Comparison of ENCODE assay signal across 8 mouse cellular contexts in genomic region chr2:165782324-165782723, GRCm38 (mm10).
DNase-seq lines count a peak whose midpoint lies in the region; ATAC-seq and TF ChIP-seq lines count a peak whose summit lies in the region.

No protein-coding gene starts in this region.

- no peaks in the 10 kb centered on the region for H3K27me3 ChIP-seq in embryonic facial prominence, embryonic 14.5 days (replicated peaks; ENCODE audit: control insufficient read depth, insufficient read depth, low read length)
- H3K27me3 ChIP-seq in heart, postnatal 0 days (ENCODE audit: control insufficient read depth, insufficient read depth, low read length) = no peaks in the 10 kb centered on the region
- H3K27me3 ChIP-seq in liver, embryonic 14.5 days (ENCODE audit: control insufficient read depth, insufficient read depth, low read length) = no peaks in the 10 kb centered on the region
- no peaks in the 10 kb centered on the region for H3K27me3 ChIP-seq in neural tube, embryonic 11.5 days (ENCODE audit: control insufficient read depth, insufficient read depth, low read length)
- H3K27me3 ChIP-seq in stomach, embryonic 16.5 days (ENCODE audit: control insufficient read depth, insufficient read depth, low read length) = no peaks in the 10 kb centered on the region

- H3K27ac ChIP-seq in embryonic facial prominence, embryonic 14.5 days (replicated peaks; ENCODE audit: low read depth, low read length) = no peak overlapping the region
- no peak overlapping the region for H3K27ac ChIP-seq in heart, postnatal 0 days (ENCODE audit: low read depth)
- H3K27ac ChIP-seq in liver, embryonic 14.5 days = no peak overlapping the region
- no peak overlapping the region for H3K27ac ChIP-seq in neural tube, embryonic 11.5 days (ENCODE audit: low read depth, low read length)
- no peak overlapping the region for H3K27ac ChIP-seq in stomach, embryonic 16.5 days (ENCODE audit: low read length)

- peak; percentile 98 for TF ChIP-seq CTCF in heart, postnatal 0 days (IDR thresholded peaks at IDR 0.05; ENCODE audit: low read depth)
- TF ChIP-seq CTCF in liver, embryonic 14.5 days (IDR thresholded peaks at IDR 0.05; ENCODE audit: low read depth) = peak; percentile 99

- H3K36me3 ChIP-seq in embryonic facial prominence, embryonic 14.5 days (ENCODE audit: control insufficient read depth, insufficient read depth, low read length) = peaks cover 39% of the 10 kb centered on the region
- peaks cover 44% of the 10 kb centered on the region for H3K36me3 ChIP-seq in heart, postnatal 0 days (replicated peaks; ENCODE audit: control insufficient read depth, insufficient read depth, low read length)
- peaks cover 23% of the 10 kb centered on the region for H3K36me3 ChIP-seq in liver, embryonic 14.5 days (replicated peaks; ENCODE audit: control insufficient read depth, insufficient read depth, low read depth)
- H3K36me3 ChIP-seq in neural tube, embryonic 11.5 days (ENCODE audit: control insufficient read depth, insufficient read depth, low read length) = peaks cover 8% of the 10 kb centered on the region; the same call in 1 of the 2 replicates
- peaks cover 8% of the 10 kb centered on the region for H3K36me3 ChIP-seq in stomach, embryonic 16.5 days (ENCODE audit: control insufficient read depth, insufficient read depth, low read length)

- H3K4me2 ChIP-seq in embryonic facial prominence, embryonic 14.5 days (ENCODE audit: low read depth, low read length) = no peak overlapping the region
- no peak overlapping the region for H3K4me2 ChIP-seq in heart, postnatal 0 days (ENCODE audit: low read depth, low read length)
- H3K4me2 ChIP-seq in liver, embryonic 14.5 days (ENCODE audit: low read depth) = no peak overlapping the region
- no peak overlapping the region for H3K4me2 ChIP-seq in neural tube, embryonic 11.5 days (ENCODE audit: low read depth)
- no peak overlapping the region for H3K4me2 ChIP-seq in stomach, embryonic 16.5 days (ENCODE audit: low read depth, low read length)

- ATAC-seq in embryonic facial prominence, embryonic 14.5 days (ENCODE audit: low read depth) = peak; percentile 35
- peak; percentile 45; the same call in 1 of the 2 replicates for ATAC-seq in heart, postnatal 0 days (ENCODE audit: insufficient read depth, low read depth)
- ATAC-seq in liver, embryonic 14.5 days (ENCODE audit: insufficient read depth) = 0 out of 2 replicates have a peak, but pooled peaks have one; percentile 32
- no peak for ATAC-seq in neural tube, embryonic 11.5 days (ENCODE audit: insufficient read depth, low FRiP score, low TSS enrichment)
- ATAC-seq in stomach, embryonic 16.5 days (ENCODE audit: insufficient read depth, low FRiP score) = no peak

- H3K4me1 ChIP-seq in embryonic facial prominence, embryonic 14.5 days (ENCODE audit: control insufficient read depth, insufficient read depth, low read length) = no peaks in the 10 kb centered on the region
- 0 out of 2 replicates have a peak, but pooled peaks cover under 1% of the 10 kb centered on the region for H3K4me1 ChIP-seq in heart, postnatal 0 days (ENCODE audit: control insufficient read depth, insufficient read depth)
- H3K4me1 ChIP-seq in liver, embryonic 14.5 days (replicated peaks; ENCODE audit: control insufficient read depth in 2 of 2, insufficient read depth in 2 of 2, low read length in 1 of 2) = no peaks in the 10 kb centered on the region
- H3K4me1 ChIP-seq in neural tube, embryonic 11.5 days (ENCODE audit: control insufficient read depth, insufficient read depth, low read length) = 0 out of 2 replicates have a peak, but pooled peaks cover 2% of the 10 kb centered on the region
- no peaks in the 10 kb centered on the region for H3K4me1 ChIP-seq in stomach, embryonic 16.5 days (ENCODE audit: control insufficient read depth, insufficient read depth, low read length)

- WGBS in embryonic facial prominence, embryonic 14.5 days = 32% methylated on average over 5 of the region's 5 CpGs
- WGBS in heart, postnatal 0 days = 26% methylated on average over 5 of the region's 5 CpGs
- 37% methylated on average over 5 of the region's 5 CpGs for WGBS in liver, embryonic 14.5 days (ENCODE audit: insufficient replicate concordance)
- 45% methylated on average over 5 of the region's 5 CpGs for WGBS in neural tube, embryonic 11.5 days
- 37% methylated on average over 5 of the region's 5 CpGs for WGBS in stomach, embryonic 16.5 days

- H3K4me3 ChIP-seq in embryonic facial prominence, embryonic 14.5 days (ENCODE audit: low read depth, low read length) = no peak overlapping the region
- no peak overlapping the region for H3K4me3 ChIP-seq in heart, postnatal 0 days (ENCODE audit: low read depth, low read length)
- H3K4me3 ChIP-seq in liver, embryonic 14.5 days (ENCODE audit: insufficient read depth in 1 of 2, low read depth in 2 of 2, low read length in 2 of 2) = no peak overlapping the region
- no peak overlapping the region for H3K4me3 ChIP-seq in neural tube, embryonic 11.5 days (ENCODE audit: low read depth, low read length)
- no peak overlapping the region for H3K4me3 ChIP-seq in stomach, embryonic 16.5 days (replicated peaks; ENCODE audit: low read length)

- H3K9ac ChIP-seq in embryonic facial prominence, embryonic 14.5 days (ENCODE audit: low read depth, low read length) = no peak overlapping the region
- no peak overlapping the region for H3K9ac ChIP-seq in heart, postnatal 0 days (replicated peaks; ENCODE audit: low read depth, low read length)
- H3K9ac ChIP-seq in liver, embryonic 14.5 days (replicated peaks) = no peak overlapping the region
- H3K9ac ChIP-seq in neural tube, embryonic 11.5 days (ENCODE audit: low read length) = no peak overlapping the region
- 0 out of 2 replicates have a peak overlapping the region, but pooled peaks have one; percentile 23 for H3K9ac ChIP-seq in stomach, embryonic 16.5 days (ENCODE audit: low read length)

- peak; percentile 68 for DNase-seq in CD4-positive helper T cell, adult 2 months (ENCODE audit: low read depth, low spot score)
- peak; percentile 71 to 82 for DNase-seq in adrenal gland, postnatal 36 days
- peak; percentile 74 for DNase-seq in embryonic facial prominence, embryonic 14.5 days (ENCODE audit: low spot score)
- DNase-seq in heart, postnatal 0 days (ENCODE audit: low spot score) = peak; percentile 63
- peak; percentile 67 to 88 for DNase-seq in kidney, postnatal 36 days
- peak; percentile 29 to 40 (median 30) for DNase-seq in liver, embryonic 14.5 days (ENCODE audit: low read depth in 3 of 3, low spot score in 3 of 3)
- peak; percentile 85 for DNase-seq in neural tube, embryonic 11.5 days (ENCODE audit: low spot score)

- H3K9me3 ChIP-seq in embryonic facial prominence, embryonic 14.5 days (ENCODE audit: control insufficient read depth, low read length) = no peaks in the 10 kb centered on the region
- H3K9me3 ChIP-seq in heart, postnatal 0 days (replicated peaks; ENCODE audit: control insufficient read depth, low read length) = no peaks in the 10 kb centered on the region
- no peaks in the 10 kb centered on the region for H3K9me3 ChIP-seq in liver, embryonic 14.5 days (ENCODE audit: control insufficient read depth, low read length)
- no peaks in the 10 kb centered on the region for H3K9me3 ChIP-seq in neural tube, embryonic 11.5 days (ENCODE audit: control insufficient read depth, low read length)
- H3K9me3 ChIP-seq in stomach, embryonic 16.5 days (replicated peaks; ENCODE audit: control insufficient read depth, low read length) = no peaks in the 10 kb centered on the region

- no peak for TF ChIP-seq EP300 in heart, postnatal 0 days (IDR thresholded peaks at IDR 0.05; ENCODE audit: low read depth)
- TF ChIP-seq EP300 in liver, embryonic 14.5 days (IDR thresholded peaks at IDR 0.05; ENCODE audit: low read depth) = no peak

Comparison
In these comparisons a context has a peak if more than half of its experiments do, and no peak if none do; other contexts are left out.
1. DNase-seq: peak in every context shown above with its lines; median percentile 85 in neural tube, embryonic 11.5 days; 78 in kidney, postnatal 36 days; 76 in adrenal gland, postnatal 36 days; 74 in embryonic facial prominence, embryonic 14.5 days; 68 in CD4-positive helper T cell, adult 2 months; 63 in heart, postnatal 0 days; 30 in liver, embryonic 14.5 days.
2. ATAC-seq: peak in embryonic facial prominence, embryonic 14.5 days (single experiment), heart, postnatal 0 days (single experiment) and liver, embryonic 14.5 days (single experiment); none in neural tube, embryonic 11.5 days (single experiment) and stomach, embryonic 16.5 days (single experiment).